26 mouse cellular contexts compared by ENCODE assay signal in genomic region chr11:116611883-116612282, GRCm38 (mm10). TPM values are rescaled to one million over a fixed set of nuclear protein-coding genes. Genes with fewer than 3 reads are reported as not detected.
"Had no signal": no experiment of that assay in that cellular context is flagged by ENCODE, and none has a peak within 500 bp of the region (broad histone marks: within the 10 kb centered on the region; RNA-seq: fewer than 3 reads in every experiment).

No protein-coding gene starts in this region.

- H3K27ac ChIP-seq: limb, embryonic 12.5 days; limb, embryonic 15.5 days; macrophage; midbrain, embryonic 12.5 days; midbrain, embryonic 15.5 days; neural tube, embryonic 13.5 days; stomach, embryonic 15.5 days had no signal

- H3K36me3 ChIP-seq: limb, embryonic 12.5 days; midbrain, embryonic 12.5 days; midbrain, embryonic 15.5 days; neural tube, embryonic 13.5 days; stomach, embryonic 15.5 days had no signal

- DNase-seq: kidney, adult 18-20 months; kidney, adult 9 months; kidney, postnatal 14 days; kidney, postnatal 4 days; left cerebral cortex, postnatal 4 days; lung, embryonic 14.5 days; retina, postnatal 1 day; right cerebral cortex, postnatal 25 days; thymus, postnatal 25 days had no signal

- H3K4me3 ChIP-seq: limb, embryonic 12.5 days; limb, embryonic 15.5 days; midbrain, embryonic 12.5 days; midbrain, embryonic 15.5 days; myocyte; neural tube, embryonic 13.5 days; stomach, embryonic 15.5 days had no signal

- H3K9me3 ChIP-seq: limb, embryonic 12.5 days; limb, embryonic 15.5 days; midbrain, embryonic 12.5 days; midbrain, embryonic 15.5 days; neural tube, embryonic 13.5 days; stomach, embryonic 15.5 days had no signal

- H3K9ac ChIP-seq: limb, embryonic 12.5 days; limb, embryonic 15.5 days; lung, embryonic 14.5 days; midbrain, embryonic 12.5 days; midbrain, embryonic 15.5 days; neural tube, embryonic 13.5 days; stomach, embryonic 15.5 days had no signal

- ATAC-seq: inflammation-experienced regulatory T-cells, adult 6 months; intestine, embryonic 16.5 days; lung, postnatal 0 days; midbrain, embryonic 15.5 days had no signal

- H3K27me3 ChIP-seq: limb, embryonic 12.5 days; limb, embryonic 15.5 days; midbrain, embryonic 12.5 days; midbrain, embryonic 15.5 days; neural tube, embryonic 13.5 days; stomach, embryonic 15.5 days had no signal

- H3K4me2 ChIP-seq: limb, embryonic 12.5 days; limb, embryonic 15.5 days; lung, embryonic 14.5 days; midbrain, embryonic 12.5 days; midbrain, embryonic 15.5 days; neural tube, embryonic 13.5 days; stomach, embryonic 15.5 days had no signal

- H3K4me1 ChIP-seq: midbrain, embryonic 15.5 days had no signal

RNA-seq across cellular contexts. Expression of gene Aanat, which starts 25.7 kb away (rescaled TPM):
- total RNA-seq: megakaryocyte, adult 5-6 weeks; neutrophil, adult 5-6 weeks had no signal
- polyA plus RNA-seq: inflammation-experienced regulatory T-cells, adult 6 months; intestine, embryonic 16.5 days; kidney, embryonic 16.5 days; limb, embryonic 12.5 days; limb, embryonic 15.5 days; liver, embryonic 16.5 days; lung, embryonic 14.5 days; lung, postnatal 0 days; macrophage; myocyte; small intestine, adult 2 months; thymus, postnatal 0 days had no signal

RNA-seq across cellular contexts. Expression of gene Prcd, which starts 41.5 kb away (rescaled TPM):
- total RNA-seq: megakaryocyte, adult 5-6 weeks; neutrophil, adult 5-6 weeks had no signal
- polyA plus RNA-seq: inflammation-experienced regulatory T-cells, adult 6 months; macrophage had no signal

RNA-seq across cellular contexts. Expression of gene Cygb, which starts 42.2 kb away (rescaled TPM):
- total RNA-seq: megakaryocyte, adult 5-6 weeks had no signal
- polyA plus RNA-seq: macrophage had no signal
